Mouse (Mus musculus): ENCODE data around the gene Fam84b. TPM values are rescaled to one million over a fixed set of nuclear protein-coding genes. Genes with fewer than 3 reads are reported as not detected.

Fam84b gene
- polyA plus RNA-seq (2012; fragmentation: generic; extraction: Trizol), result 0.02 TPM

DNA sequence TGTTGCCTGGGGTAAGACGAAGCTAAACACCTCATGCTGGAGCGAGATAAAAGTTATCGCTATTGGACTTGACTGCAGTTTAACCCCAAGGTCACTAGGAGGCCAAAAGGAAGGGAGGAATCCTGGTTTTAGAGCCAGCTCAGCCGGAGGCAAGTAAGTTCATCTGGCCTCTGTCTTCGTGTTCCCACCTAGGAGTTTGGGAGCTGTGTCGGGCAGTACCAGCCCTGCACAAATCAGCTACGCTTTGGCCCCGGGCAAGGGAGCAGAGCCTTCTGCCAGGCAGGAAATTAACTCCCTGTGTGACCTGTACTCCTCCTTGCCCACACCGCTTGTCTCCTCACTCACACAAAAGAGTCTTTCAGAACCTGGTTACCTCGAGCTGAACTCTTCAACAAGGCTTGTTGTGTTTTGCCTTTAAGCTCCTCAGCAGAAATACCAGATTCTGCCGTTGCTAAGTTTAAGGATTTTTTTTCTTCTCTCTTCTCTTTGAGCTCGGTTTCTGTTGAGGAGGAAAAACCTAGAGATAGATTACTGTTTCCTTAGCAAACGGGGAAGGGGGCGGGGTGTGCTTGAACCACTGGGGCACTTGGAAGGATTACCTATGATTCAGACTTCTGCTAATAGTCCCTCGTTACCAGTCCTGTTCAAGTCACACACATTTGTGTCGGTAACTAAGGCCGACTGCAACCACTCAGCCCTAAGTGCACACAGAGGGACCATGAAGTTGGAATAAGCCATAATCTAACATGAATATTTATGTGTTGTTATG is at the start of gene Fam84b:
Gene Fam84b (minus strand): TSS at position 548 of the 769 bp plus-strand sequence.
- Histone ChIP-seq H3K4me2 (ENCODE audit: low read depth) (no peak within 1 kb of the TSS), H3ac (ENCODE audit: control insufficient read depth, insufficient read length) (no peak within 1 kb of the TSS), H3K36me3 (ENCODE audit: control insufficient read depth, insufficient read depth) (no peaks in the 10 kb centered on the region), H3K27me3 (ENCODE audit: control insufficient read depth, insufficient read depth, insufficient read length) (no peaks in the 10 kb centered on the region), H3K79me2 (ENCODE audit: control insufficient read depth, insufficient read depth) (no peaks in the 10 kb centered on the region), H3K4me3 (no peak within 1 kb of the TSS)
- TF ChIP-seq MYOG (IDR thresholded peaks at IDR 0.05; ENCODE audit: control insufficient read depth in 1 of 3, insufficient read depth in 1 of 3, insufficient read length in 2 of 3, low read depth in 2 of 3), result no peak
- no peak for TF ChIP-seq POLR2AphosphoS2 (IDR thresholded peaks at IDR 0.05; ENCODE audit: insufficient read length, low read depth)
- no peak for TF ChIP-seq POLR2A (IDR thresholded peaks at IDR 0.05; ENCODE audit: insufficient read length, low read depth)
- no peak for TF ChIP-seq MYOD1 (IDR thresholded peaks at IDR 0.05; ENCODE audit: control insufficient read depth in 1 of 3, insufficient read length in 2 of 3, low read depth in 2 of 3)
- no peak for TF ChIP-seq SRF (IDR thresholded peaks at IDR 0.05; ENCODE audit: control insufficient read depth, insufficient read length, low read depth)

DNA sequence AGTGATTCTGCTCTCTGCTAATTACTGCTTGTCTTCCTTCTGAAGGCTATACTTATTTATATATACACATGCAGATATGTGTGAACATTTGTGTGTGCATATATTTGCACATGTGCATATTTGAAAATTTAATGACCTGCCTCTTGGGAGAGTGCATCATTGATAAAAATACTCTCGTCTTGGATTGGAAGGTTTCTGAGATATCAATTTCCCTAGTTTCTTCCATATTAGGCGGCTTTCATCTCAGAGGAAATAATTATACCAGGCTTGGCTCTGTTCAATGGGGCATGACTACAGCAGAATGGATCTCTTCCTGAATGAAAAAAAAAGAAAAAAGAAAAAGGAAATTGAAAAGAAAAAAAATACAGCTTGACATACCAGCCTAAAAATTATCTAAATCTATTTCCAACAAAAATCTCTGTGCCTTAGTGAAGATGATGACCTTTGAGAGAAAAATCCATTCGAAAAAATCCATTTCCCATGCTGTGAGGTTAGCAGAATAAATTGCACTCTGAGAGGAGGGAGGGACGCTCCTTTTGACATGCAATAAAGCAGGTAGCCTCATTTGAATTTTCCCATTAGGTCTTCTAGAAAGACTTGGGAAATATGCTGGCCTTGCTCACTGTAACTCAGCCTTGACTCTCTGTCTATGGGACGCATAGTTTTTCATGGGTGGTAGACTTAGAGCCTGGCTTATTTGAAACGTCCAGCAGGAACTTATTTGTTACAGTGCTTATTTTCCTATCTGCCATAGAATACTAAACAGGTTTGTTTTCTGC is 44.8 kb upstream of the Fam84b start:
- Histone ChIP-seq H3K36me3 (ENCODE audit: control insufficient read depth, insufficient read depth) (no peaks in the 10 kb centered on the region), H3K27me3 (ENCODE audit: control insufficient read depth, insufficient read depth, insufficient read length) (no peaks in the 10 kb centered on the region), H3K4me2 (ENCODE audit: low read depth) (no peak overlapping the region), H3K4me3 (no peak overlapping the region), H3K79me2 (ENCODE audit: control insufficient read depth, insufficient read depth) (no peaks in the 10 kb centered on the region), H3ac (ENCODE audit: control insufficient read depth, insufficient read length) (no peak overlapping the region)
- TF ChIP-seq MYOG (IDR thresholded peaks at IDR 0.05; ENCODE audit: control insufficient read depth in 1 of 3, insufficient read depth in 1 of 3, insufficient read length in 2 of 3, low read depth in 2 of 3) (no peak), REST (IDR thresholded peaks at IDR 0.05; ENCODE audit: insufficient read depth, insufficient read length) (no peak), USF1 (IDR thresholded peaks at IDR 0.05; ENCODE audit: low read depth) (no peak), SRF (IDR thresholded peaks at IDR 0.05; ENCODE audit: control insufficient read depth, insufficient read length, low read depth) (no peak), MYOD1 (IDR thresholded peaks at IDR 0.05; ENCODE audit: control insufficient read depth in 1 of 3, insufficient read length in 2 of 3, low read depth in 2 of 3) (no peak), TCF12 (IDR thresholded peaks at IDR 0.05; ENCODE audit: insufficient read depth, poor library complexity, severe bottlenecking) (no peak), E2F4 (IDR thresholded peaks at IDR 0.05; ENCODE audit: insufficient read depth) (no peak), POLR2A (IDR thresholded peaks at IDR 0.05; ENCODE audit: insufficient read length, low read depth) (no peak), CEBPB (IDR thresholded peaks at IDR 0.05; ENCODE audit: insufficient read depth, poor library complexity, severe bottlenecking) (no peak), MAX (IDR thresholded peaks at IDR 0.05; ENCODE audit: low read depth) (no peak), TCF3 (IDR thresholded peaks at IDR 0.05; ENCODE audit: insufficient read length, low read depth) (no peak)

DNA sequence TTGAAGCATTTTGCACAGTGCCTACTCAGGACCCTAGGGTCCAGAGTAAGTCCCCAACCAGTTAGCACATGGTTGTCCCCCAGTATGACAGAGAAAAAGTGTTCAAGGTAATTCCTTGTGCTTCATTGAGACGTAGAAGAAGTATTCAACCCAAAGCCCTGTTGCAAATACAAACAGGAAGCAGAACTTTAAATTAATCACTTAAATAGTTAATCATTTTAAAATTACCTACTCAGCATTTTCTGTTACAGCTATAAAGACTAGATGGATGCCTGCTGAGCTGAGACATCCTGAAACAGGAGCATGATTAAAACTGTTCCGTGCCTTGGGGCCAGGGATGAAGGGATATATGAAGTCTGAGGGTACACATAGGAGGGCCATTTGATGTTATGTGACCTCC is 42.5 kb upstream of the Fam84b start:
- Histone ChIP-seq H3K79me2 (ENCODE audit: control insufficient read depth, insufficient read depth) (no peaks in the 10 kb centered on the region), H3K4me3 (no peak overlapping the region), H3ac (ENCODE audit: control insufficient read depth, insufficient read length) (no peak overlapping the region), H3K36me3 (ENCODE audit: control insufficient read depth, insufficient read depth) (no peaks in the 10 kb centered on the region), H3K4me2 (ENCODE audit: low read depth) (no peak overlapping the region), H3K27me3 (ENCODE audit: control insufficient read depth, insufficient read depth, insufficient read length) (no peaks in the 10 kb centered on the region)
- TF ChIP-seq MAX (IDR thresholded peaks at IDR 0.05; ENCODE audit: low read depth), result no peak
- no peak for TF ChIP-seq REST (IDR thresholded peaks at IDR 0.05; ENCODE audit: insufficient read depth, insufficient read length)
- TF ChIP-seq TCF3 (IDR thresholded peaks at IDR 0.05; ENCODE audit: insufficient read length, low read depth), result no peak
- no peak for TF ChIP-seq POLR2AphosphoS2 (IDR thresholded peaks at IDR 0.05; ENCODE audit: insufficient read length, low read depth)
- no peak for TF ChIP-seq MYOG (IDR thresholded peaks at IDR 0.05; ENCODE audit: control insufficient read depth in 1 of 3, insufficient read depth in 1 of 3, insufficient read length in 2 of 3, low read depth in 2 of 3)
- TF ChIP-seq TCF12 (IDR thresholded peaks at IDR 0.05; ENCODE audit: insufficient read depth, poor library complexity, severe bottlenecking), result no peak
- no peak for TF ChIP-seq SRF (IDR thresholded peaks at IDR 0.05; ENCODE audit: control insufficient read depth, insufficient read length, low read depth)
- TF ChIP-seq MYOD1 (IDR thresholded peaks at IDR 0.05; ENCODE audit: control insufficient read depth in 1 of 3, insufficient read length in 2 of 3, low read depth in 2 of 3), result no peak
- no peak for TF ChIP-seq E2F4 (IDR thresholded peaks at IDR 0.05; ENCODE audit: insufficient read depth)

DNA sequence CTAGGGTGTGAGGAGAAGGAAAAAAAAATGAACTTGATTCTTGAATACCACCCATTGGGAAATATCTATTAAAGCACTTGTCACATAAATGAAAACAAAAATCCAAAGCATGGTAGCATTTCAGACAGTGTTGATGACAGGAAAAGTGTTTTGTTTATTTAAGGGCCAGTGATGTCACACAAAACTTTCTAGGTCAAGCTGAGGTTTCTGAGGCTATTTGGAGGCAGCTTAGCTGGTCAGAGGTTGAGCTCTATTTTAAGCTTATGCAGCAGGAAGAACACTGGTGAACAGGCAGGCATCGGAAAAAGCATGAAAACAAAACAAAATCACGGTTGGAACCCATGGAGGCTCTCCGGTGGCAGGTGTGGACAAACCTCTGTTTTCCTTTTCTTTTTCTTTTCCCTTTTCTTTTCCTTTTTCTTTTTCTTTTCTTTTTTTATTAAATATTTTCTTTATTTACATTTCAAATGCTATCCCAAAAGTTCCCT is 39.4 kb upstream of the Fam84b start:
- H3K4me3 ChIP-seq, result no peak overlapping the region
- no peaks in the 10 kb centered on the region for H3K79me2 ChIP-seq (ENCODE audit: control insufficient read depth, insufficient read depth)
- H3K27me3 ChIP-seq (ENCODE audit: control insufficient read depth, insufficient read depth, insufficient read length), result no peaks in the 10 kb centered on the region
- no peaks in the 10 kb centered on the region for H3K36me3 ChIP-seq (ENCODE audit: control insufficient read depth, insufficient read depth)
- TF ChIP-seq SRF (IDR thresholded peaks at IDR 0.05; ENCODE audit: control insufficient read depth, insufficient read length, low read depth), result no peak
- no peak for TF ChIP-seq MAX (IDR thresholded peaks at IDR 0.05; ENCODE audit: low read depth)
- no peak for TF ChIP-seq TCF12 (IDR thresholded peaks at IDR 0.05; ENCODE audit: insufficient read depth, poor library complexity, severe bottlenecking)
- TF ChIP-seq USF1 (IDR thresholded peaks at IDR 0.05; ENCODE audit: low read depth), result no peak
- no peak for TF ChIP-seq REST (IDR thresholded peaks at IDR 0.05; ENCODE audit: insufficient read depth, insufficient read length)
- no peak for TF ChIP-seq MYOD1 (IDR thresholded peaks at IDR 0.05; ENCODE audit: control insufficient read depth in 1 of 3, insufficient read length in 2 of 3, low read depth in 2 of 3)
- no peak for TF ChIP-seq E2F4 (IDR thresholded peaks at IDR 0.05; ENCODE audit: insufficient read depth)
- no peak for TF ChIP-seq MYOG (IDR thresholded peaks at IDR 0.05; ENCODE audit: control insufficient read depth in 1 of 3, insufficient read depth in 1 of 3, insufficient read length in 2 of 3, low read depth in 2 of 3)
- TF ChIP-seq POLR2A (IDR thresholded peaks at IDR 0.05; ENCODE audit: insufficient read length, low read depth), result no peak
- no peak overlapping the region for H3K4me2 ChIP-seq (ENCODE audit: low read depth)
- H3ac ChIP-seq (ENCODE audit: control insufficient read depth, insufficient read length), result no peak overlapping the region

All from myocyte (in vitro differentiated cells).